Mouse (Mus musculus) thymus, adult 2 months (tissue): ENCODE data around the gene Exoc4.

Source experiments
- CTCF ChIP-seq: fragments of 200-500 bp; IDR thresholded peaks from 2 replicates; pipeline ENCODE4 v1.5.1; 2012; ENCODE audit warnings: mild to moderate bottlenecking, control low read depth, low read length, moderate library complexity, borderline replicate concordance; ENCODE audit not compliant: control insufficient read depth, poor library complexity, insufficient read depth; ENCODE audit errors: extremely low read depth
- POLR2A ChIP-seq: fragments of 200-500 bp; IDR thresholded peaks from 2 replicates; pipeline ENCODE4 v1.6.1; 2012; ENCODE audit warnings: mild to moderate bottlenecking, low read length, control low read depth, moderate library complexity; ENCODE audit not compliant: control insufficient read depth, poor library complexity, insufficient read depth; ENCODE audit errors: extremely low read depth

GRCm38 (mm10) chr6:34013469-34013868, 764.6 kb downstream of the Exoc4 start:
- TF ChIP-seq CTCF: no peak
- TF ChIP-seq POLR2A: no peak
